Mouse (Mus musculus): ENCODE data around the gene Ctnna3. TPM values are rescaled to one million over a fixed set of nuclear protein-coding genes. Genes with fewer than 3 reads are reported as not detected.

Gene Ctnna3
- polyA plus RNA-seq, 1 experiment from 2014 or later, result 1.2 TPM

DNA sequence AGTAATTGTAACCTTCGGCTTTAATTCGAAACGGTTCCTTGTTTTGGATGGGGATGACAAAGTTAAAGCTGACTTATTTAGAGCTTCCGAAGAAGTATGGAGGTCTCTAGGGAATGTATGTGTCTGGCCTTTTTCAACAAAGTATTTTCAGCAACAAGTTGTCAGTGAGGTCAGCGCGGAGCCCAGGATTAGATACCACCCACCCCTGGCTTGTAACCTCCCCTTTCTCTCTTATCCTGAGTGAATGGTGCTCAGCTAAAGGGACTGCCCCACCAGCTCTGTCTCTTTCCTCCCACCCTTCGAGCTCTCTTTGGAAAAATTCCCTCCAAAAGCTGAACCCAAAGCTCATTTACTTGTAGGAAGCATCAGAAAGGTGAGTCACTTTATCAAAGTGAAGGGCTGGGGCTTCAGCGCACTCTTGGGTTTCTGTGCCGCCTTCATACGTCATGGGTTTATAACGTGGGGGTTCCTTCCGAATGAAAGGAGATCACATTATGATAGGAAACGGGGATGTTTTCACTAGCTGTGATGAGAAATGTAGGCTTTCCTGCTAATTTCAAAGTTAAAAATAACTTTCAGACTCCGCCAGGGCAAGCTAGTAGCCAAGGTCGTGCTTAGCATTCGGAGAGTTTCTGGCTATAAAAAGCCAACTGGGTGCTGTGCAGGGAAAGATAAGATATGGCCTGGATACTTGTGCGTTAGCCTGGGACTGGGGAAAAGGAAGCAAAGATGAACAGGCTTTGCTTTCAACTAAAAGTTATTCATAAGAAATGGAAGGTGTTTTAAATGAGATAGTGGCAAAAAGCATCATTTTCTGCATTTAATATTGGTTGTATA lies 27.6 kb downstream of the Ctnna3 start:
- Histone ChIP-seq H3K27ac (ENCODE audit: low read length) (no peak overlapping the region), H3K36me3 (ENCODE audit: control insufficient read depth, insufficient read depth, low read length) (no peaks in the 10 kb centered on the region), H3K9me3 (replicated peaks; ENCODE audit: control insufficient read depth, low read length) (no peaks in the 10 kb centered on the region), H3K27me3 (ENCODE audit: control insufficient read depth, insufficient read depth, low read length) (no peaks in the 10 kb centered on the region), H3K9ac (ENCODE audit: low read length) (no peak overlapping the region), H3K4me1 (ENCODE audit: control insufficient read depth, insufficient read depth, low read length) (no peaks in the 10 kb centered on the region), H3K4me3 (replicated peaks; ENCODE audit: low read length) (peak overlapping the region; percentile 13), H3K4me2 (ENCODE audit: low read depth, low read length) (peak overlapping the region; percentile 3; the same call in 1 of the 2 replicates)
- WGBS, result 54% methylated on average over 17 of the region's 17 CpGs
- peak; percentile 5; the same call in 1 of the 2 replicates for ATAC-seq (ENCODE audit: insufficient read depth, low FRiP score)

DNA sequence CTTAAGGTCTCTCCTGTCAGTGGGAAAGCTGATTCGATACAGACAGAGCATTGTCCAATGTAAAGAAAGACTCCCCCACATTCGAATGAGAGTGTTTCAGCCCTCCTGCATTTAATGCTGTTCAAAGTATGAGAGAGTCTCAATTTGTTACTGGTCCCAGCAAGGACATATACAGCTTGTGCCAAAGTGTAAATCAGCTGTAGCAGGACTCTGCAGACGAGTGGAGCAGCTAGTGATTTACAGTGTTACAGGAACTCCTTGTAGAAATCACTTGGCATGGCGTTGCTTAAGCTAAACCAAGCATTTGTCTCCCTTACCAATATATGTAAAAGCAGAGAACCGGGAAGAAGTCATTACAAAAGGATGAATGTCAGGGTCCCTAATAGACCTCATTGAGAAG lies 31.0 kb downstream of the Ctnna3 start:
- H3K27me3 ChIP-seq (ENCODE audit: control insufficient read depth, insufficient read depth, low read length), result no peaks in the 10 kb centered on the region
- no peak for ATAC-seq (ENCODE audit: insufficient read depth, low FRiP score)
- 51% methylated on average over 5 of the region's 5 CpGs for WGBS

DNA sequence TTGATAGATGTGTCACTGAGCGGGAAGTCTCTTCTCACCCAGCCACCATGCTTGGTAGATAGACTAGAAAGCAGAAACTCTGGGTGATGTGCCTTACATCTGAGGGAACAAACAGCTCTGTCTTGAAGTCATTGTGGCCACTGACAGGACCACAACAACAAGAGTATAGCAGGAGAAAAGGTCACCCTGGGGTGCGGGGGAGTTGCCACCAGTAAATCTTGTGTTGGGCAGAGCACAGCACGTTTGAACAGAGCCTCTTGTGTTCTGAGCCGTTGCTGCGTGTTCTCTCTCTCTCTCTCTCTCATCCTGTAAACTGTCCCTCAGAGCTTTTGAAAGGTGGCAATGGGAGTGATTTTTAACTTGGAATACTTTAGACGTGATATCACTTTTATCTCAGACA lies 42.6 kb downstream of the Ctnna3 start:
- no peak overlapping the region for H3K4me2 ChIP-seq (ENCODE audit: low read depth, low read length)
- H3K9me3 ChIP-seq (replicated peaks; ENCODE audit: control insufficient read depth, low read length), result no peaks in the 10 kb centered on the region
- H3K4me3 ChIP-seq (replicated peaks; ENCODE audit: low read length), result no peak overlapping the region
- H3K9ac ChIP-seq (ENCODE audit: low read length), result no peak overlapping the region
- no peak overlapping the region for H3K27ac ChIP-seq (ENCODE audit: low read length)
- WGBS, result 57% methylated on average over 6 of the region's 6 CpGs
- ATAC-seq (ENCODE audit: insufficient read depth, low FRiP score), result no peak
- H3K4me1 ChIP-seq (ENCODE audit: control insufficient read depth, insufficient read depth, low read length), result peaks cover 3% of the 10 kb centered on the region; the same call in 1 of the 2 replicates
- no peaks in the 10 kb centered on the region for H3K36me3 ChIP-seq (ENCODE audit: control insufficient read depth, insufficient read depth, low read length)
- no peaks in the 10 kb centered on the region for H3K27me3 ChIP-seq (ENCODE audit: control insufficient read depth, insufficient read depth, low read length)

More for the DNA sequence above, 31.0 kb downstream of the Ctnna3 start:
- no peaks in the 10 kb centered on the region for H3K4me1 ChIP-seq (ENCODE audit: control insufficient read depth, insufficient read depth, low read length)
- no peak overlapping the region for H3K4me2 ChIP-seq (ENCODE audit: low read depth, low read length)
- H3K27ac ChIP-seq (ENCODE audit: low read length), result no peak overlapping the region
- no peaks in the 10 kb centered on the region for H3K9me3 ChIP-seq (replicated peaks; ENCODE audit: control insufficient read depth, low read length)
- no peaks in the 10 kb centered on the region for H3K36me3 ChIP-seq (ENCODE audit: control insufficient read depth, insufficient read depth, low read length)
- no peak overlapping the region for H3K9ac ChIP-seq (ENCODE audit: low read length)
- H3K4me3 ChIP-seq (replicated peaks; ENCODE audit: low read length), result no peak overlapping the region

DNA sequence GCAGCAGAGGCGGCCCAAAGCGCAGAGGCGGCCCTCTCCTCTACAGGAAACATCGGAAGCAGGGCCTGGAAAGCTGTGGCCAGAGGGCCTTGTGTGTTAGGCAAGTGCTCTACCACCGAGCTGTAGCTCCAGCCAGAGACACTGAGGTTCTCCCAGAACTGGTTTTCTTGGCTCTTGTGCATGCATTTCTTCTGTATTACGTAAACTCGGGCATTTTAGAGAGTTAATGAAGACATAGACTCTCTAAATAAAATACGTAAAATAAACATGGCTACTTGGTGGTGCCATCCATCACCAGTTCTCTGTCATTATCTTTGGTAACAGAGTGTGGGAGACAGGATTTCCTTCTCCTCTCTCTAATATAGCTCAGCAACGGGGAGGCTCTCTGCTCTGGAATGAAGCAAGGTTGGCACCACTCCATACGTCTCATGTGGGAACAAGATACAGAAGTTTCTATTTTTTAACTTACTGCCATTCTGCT lies 46.3 kb downstream of the Ctnna3 start:
- ATAC-seq (ENCODE audit: insufficient read depth, low FRiP score), result peak; percentile 79
- WGBS, result 45% methylated on average over 10 of the region's 10 CpGs

DNA sequence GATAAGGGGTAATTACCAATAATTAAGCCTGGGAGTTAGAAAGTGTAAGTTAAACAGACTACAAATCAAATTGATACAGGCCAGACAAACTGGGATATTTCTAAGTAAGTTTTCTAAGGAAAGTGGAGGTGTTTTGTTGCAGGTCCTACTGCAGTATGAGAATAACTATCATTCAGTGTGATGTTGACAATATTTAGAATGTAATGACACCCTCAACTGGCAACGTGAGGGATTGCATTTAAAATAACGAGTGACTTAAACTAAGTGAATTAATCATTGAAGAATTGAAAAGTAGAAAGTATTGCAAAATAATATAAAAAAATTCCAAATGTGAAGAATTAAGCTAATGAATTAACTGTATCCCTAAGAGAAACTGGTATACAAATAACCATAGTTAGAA lies 49.0 kb downstream of the Ctnna3 start:
- H3K27ac ChIP-seq (ENCODE audit: low read length), result no peak overlapping the region
- H3K4me1 ChIP-seq (ENCODE audit: control insufficient read depth, insufficient read depth, low read length), result peaks cover 3% of the 10 kb centered on the region; the same call in 1 of the 2 replicates
- H3K4me3 ChIP-seq (replicated peaks; ENCODE audit: low read length), result no peak overlapping the region
- H3K4me2 ChIP-seq (ENCODE audit: low read depth, low read length), result no peak overlapping the region
- ATAC-seq (ENCODE audit: insufficient read depth, low FRiP score), result no peak
- WGBS, result 38% methylated on average over 2 of the region's 2 CpGs
- H3K36me3 ChIP-seq (ENCODE audit: control insufficient read depth, insufficient read depth, low read length), result no peaks in the 10 kb centered on the region
- H3K9ac ChIP-seq (ENCODE audit: low read length), result no peak overlapping the region
- no peaks in the 10 kb centered on the region for H3K9me3 ChIP-seq (replicated peaks; ENCODE audit: control insufficient read depth, low read length)
- H3K27me3 ChIP-seq (ENCODE audit: control insufficient read depth, insufficient read depth, low read length), result no peaks in the 10 kb centered on the region

More for the DNA sequence above, 46.3 kb downstream of the Ctnna3 start:
- H3K27me3 ChIP-seq (ENCODE audit: control insufficient read depth, insufficient read depth, low read length), result no peaks in the 10 kb centered on the region
- H3K36me3 ChIP-seq (ENCODE audit: control insufficient read depth, insufficient read depth, low read length), result no peaks in the 10 kb centered on the region
- no peak overlapping the region for H3K4me2 ChIP-seq (ENCODE audit: low read depth, low read length)
- H3K4me3 ChIP-seq (replicated peaks; ENCODE audit: low read length), result no peak overlapping the region
- H3K9me3 ChIP-seq (replicated peaks; ENCODE audit: control insufficient read depth, low read length), result no peaks in the 10 kb centered on the region
- peaks cover 3% of the 10 kb centered on the region; the same call in 1 of the 2 replicates for H3K4me1 ChIP-seq (ENCODE audit: control insufficient read depth, insufficient read depth, low read length)
- H3K27ac ChIP-seq (ENCODE audit: low read length), result peak overlapping the region; percentile 69
- H3K9ac ChIP-seq (ENCODE audit: low read length), result no peak overlapping the region

DNA sequence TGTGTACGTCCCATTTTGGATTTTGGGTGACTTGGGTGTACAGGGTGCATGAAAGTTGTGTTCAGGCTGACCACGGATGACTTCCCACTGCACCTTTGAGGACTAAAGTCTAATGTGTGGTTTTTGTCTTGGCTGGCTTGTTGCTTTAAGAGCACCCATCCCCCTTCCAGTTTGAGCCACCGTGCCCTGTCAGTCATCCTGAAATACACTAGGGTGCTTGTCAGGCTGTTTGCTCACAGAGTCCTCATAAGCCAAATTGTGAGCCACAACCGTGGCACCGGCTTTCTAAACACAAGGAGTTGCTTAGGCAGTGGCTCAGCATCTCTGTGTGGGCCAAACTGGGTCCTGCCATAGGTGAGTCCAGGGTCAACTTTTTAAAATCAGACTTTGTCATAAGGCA lies 50.2 kb downstream of the Ctnna3 start:
- Histone ChIP-seq H3K9me3 (replicated peaks; ENCODE audit: control insufficient read depth, low read length) (no peaks in the 10 kb centered on the region), H3K4me1 (ENCODE audit: control insufficient read depth, insufficient read depth, low read length) (peaks cover 3% of the 10 kb centered on the region; the same call in 1 of the 2 replicates), H3K9ac (ENCODE audit: low read length) (no peak overlapping the region), H3K36me3 (ENCODE audit: control insufficient read depth, insufficient read depth, low read length) (no peaks in the 10 kb centered on the region), H3K4me2 (ENCODE audit: low read depth, low read length) (no peak overlapping the region), H3K4me3 (replicated peaks; ENCODE audit: low read length) (no peak overlapping the region), H3K27ac (ENCODE audit: low read length) (no peak overlapping the region), H3K27me3 (ENCODE audit: control insufficient read depth, insufficient read depth, low read length) (no peaks in the 10 kb centered on the region)
- ATAC-seq (ENCODE audit: insufficient read depth, low FRiP score), result no peak
- 53% methylated on average over 5 of the region's 5 CpGs for WGBS

DNA sequence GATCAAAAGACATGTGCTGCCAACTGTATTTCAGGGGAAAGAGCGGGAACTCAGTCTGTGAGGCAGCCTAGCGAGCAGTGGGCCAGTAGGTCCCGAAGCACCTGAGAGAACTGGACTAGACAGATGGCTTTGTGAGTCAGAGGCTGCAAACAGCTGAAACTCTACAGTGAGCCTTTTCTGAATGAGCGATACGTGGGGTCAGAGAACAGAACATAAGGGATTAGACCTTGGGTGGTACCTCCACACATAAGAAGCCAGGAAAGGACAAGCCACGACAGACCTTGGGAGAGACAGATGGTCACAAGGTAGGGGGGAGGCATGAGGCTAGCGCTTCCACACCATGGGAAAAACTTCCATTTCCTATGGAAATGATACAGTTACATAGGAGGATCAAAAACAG lies 58.4 kb downstream of the Ctnna3 start:
- H3K9ac ChIP-seq (ENCODE audit: low read length), result no peak overlapping the region
- H3K27ac ChIP-seq (ENCODE audit: low read length), result no peak overlapping the region
- 88% methylated on average over 7 of the region's 7 CpGs for WGBS
- no peaks in the 10 kb centered on the region for H3K4me1 ChIP-seq (ENCODE audit: control insufficient read depth, insufficient read depth, low read length)
- no peak for ATAC-seq (ENCODE audit: insufficient read depth, low FRiP score)
- H3K4me3 ChIP-seq (replicated peaks; ENCODE audit: low read length), result no peak overlapping the region
- no peaks in the 10 kb centered on the region for H3K36me3 ChIP-seq (ENCODE audit: control insufficient read depth, insufficient read depth, low read length)
- no peaks in the 10 kb centered on the region for H3K9me3 ChIP-seq (replicated peaks; ENCODE audit: control insufficient read depth, low read length)
- no peak overlapping the region for H3K4me2 ChIP-seq (ENCODE audit: low read depth, low read length)
- no peaks in the 10 kb centered on the region for H3K27me3 ChIP-seq (ENCODE audit: control insufficient read depth, insufficient read depth, low read length)

DNA sequence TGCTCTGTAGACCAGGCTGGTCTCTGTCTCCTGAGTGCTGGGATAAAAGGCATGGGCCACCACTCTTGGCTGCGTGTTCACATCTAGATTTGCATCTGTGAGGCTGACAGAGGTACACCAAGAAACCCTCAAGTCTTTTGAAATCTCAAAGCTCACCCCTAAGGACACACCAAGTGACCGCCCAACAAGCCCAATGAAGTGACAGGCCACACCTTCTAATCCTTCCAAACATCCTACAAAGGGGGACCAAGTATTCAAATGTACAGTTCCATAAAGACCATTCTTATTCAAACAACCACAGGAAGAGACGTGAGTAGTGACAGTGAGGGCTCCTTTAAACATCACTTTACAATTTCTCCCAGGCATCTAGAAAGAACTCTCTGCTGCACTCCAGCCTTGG lies 94.1 kb downstream of the Ctnna3 start:
- ATAC-seq (ENCODE audit: insufficient read depth, low FRiP score), result no peak
- Histone ChIP-seq H3K27me3 (ENCODE audit: control insufficient read depth, insufficient read depth, low read length) (no peaks in the 10 kb centered on the region), H3K9me3 (replicated peaks; ENCODE audit: control insufficient read depth, low read length) (no peaks in the 10 kb centered on the region), H3K36me3 (ENCODE audit: control insufficient read depth, insufficient read depth, low read length) (no peaks in the 10 kb centered on the region), H3K27ac (ENCODE audit: low read length) (no peak overlapping the region), H3K4me3 (replicated peaks; ENCODE audit: low read length) (no peak overlapping the region), H3K4me1 (ENCODE audit: control insufficient read depth, insufficient read depth, low read length) (no peaks in the 10 kb centered on the region), H3K9ac (ENCODE audit: low read length) (no peak overlapping the region), H3K4me2 (ENCODE audit: low read depth, low read length) (no peak overlapping the region)
- WGBS, result 64% methylated on average over 3 of the region's 3 CpGs

DNA sequence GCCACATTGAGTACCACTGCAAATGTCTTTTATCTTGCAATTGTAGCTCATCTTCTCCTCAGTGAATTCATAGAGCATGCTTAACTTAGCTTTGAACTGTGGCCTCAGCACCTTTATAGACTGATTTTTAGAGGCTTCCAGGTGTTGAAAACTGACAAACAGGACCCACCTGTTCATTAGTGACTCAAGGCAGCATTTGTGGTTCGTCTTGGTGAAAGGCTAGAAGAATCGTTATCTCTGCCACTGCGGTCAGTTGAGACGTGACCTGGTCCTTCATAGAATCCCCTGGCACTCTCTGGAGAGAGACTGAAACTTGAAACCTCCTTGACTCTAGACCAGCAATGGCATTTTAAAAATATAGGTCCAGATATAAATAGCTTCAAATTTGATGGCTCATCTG lies 96.1 kb downstream of the Ctnna3 start:
- Histone ChIP-seq H3K27me3 (ENCODE audit: control insufficient read depth, insufficient read depth, low read length) (no peaks in the 10 kb centered on the region), H3K4me3 (replicated peaks; ENCODE audit: low read length) (no peak overlapping the region), H3K4me1 (ENCODE audit: control insufficient read depth, insufficient read depth, low read length) (no peaks in the 10 kb centered on the region), H3K9ac (ENCODE audit: low read length) (no peak overlapping the region), H3K4me2 (ENCODE audit: low read depth, low read length) (no peak overlapping the region), H3K27ac (ENCODE audit: low read length) (no peak overlapping the region), H3K9me3 (replicated peaks; ENCODE audit: control insufficient read depth, low read length) (no peaks in the 10 kb centered on the region), H3K36me3 (ENCODE audit: control insufficient read depth, insufficient read depth, low read length) (no peaks in the 10 kb centered on the region)
- no peak for ATAC-seq (ENCODE audit: insufficient read depth, low FRiP score)
- WGBS, result 62% methylated on average over 4 of the region's 4 CpGs

Data from stomach, embryonic 16.5 days (tissue).